Mouse (Mus musculus): Measurements from ENCODE around the gene Adamts6. TPM values are rescaled to one million over a fixed set of nuclear protein-coding genes. Genes with fewer than 3 reads are reported as not detected.

Gene Adamts6
- polyA plus RNA-seq, 1 experiment = 1.3 TPM

DNA sequence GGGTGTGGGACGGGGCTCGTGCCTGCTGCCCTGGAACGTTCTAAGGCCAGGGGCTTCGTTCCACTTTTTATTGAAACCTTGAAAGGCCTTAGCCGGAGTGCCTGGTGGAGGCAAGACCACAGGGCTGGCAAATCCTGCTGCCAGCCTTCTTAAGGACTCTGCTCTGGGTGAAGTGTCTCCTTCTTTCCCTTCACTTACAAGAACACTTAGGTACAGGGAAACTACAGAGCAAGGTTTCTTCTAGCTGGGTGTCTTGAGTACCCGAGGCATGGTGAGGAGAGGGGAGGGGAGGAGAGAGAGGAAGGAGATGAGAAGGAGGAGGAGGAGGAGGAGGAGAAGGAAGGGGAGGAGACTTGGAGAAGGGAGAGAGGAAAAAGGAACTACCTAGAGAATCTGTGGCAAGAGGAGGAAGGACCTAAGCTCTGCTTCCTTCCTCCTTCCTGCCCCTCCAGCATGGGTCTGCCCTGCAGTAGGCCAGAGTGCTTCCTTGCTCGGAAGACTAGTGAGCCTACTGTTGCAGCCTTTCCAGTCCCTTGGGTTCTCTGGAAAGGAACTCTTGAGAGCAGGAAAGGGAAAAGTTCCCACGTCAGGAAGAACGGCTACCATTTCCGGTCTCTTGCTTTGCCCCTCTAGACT, 254.6 kb downstream of the Adamts6 start:
- Histone ChIP-seq H3K27me3 (ENCODE audit: control insufficient read depth, insufficient read depth, insufficient read length) (no peaks in the 10 kb centered on the region), H3K36me3 (ENCODE audit: control insufficient read depth, insufficient read depth) (no peaks in the 10 kb centered on the region), H3K79me3 (ENCODE audit: low read depth) (no peaks in the 10 kb centered on the region), H3K79me2 (ENCODE audit: control insufficient read depth, insufficient read depth) (no peaks in the 10 kb centered on the region), H3ac (ENCODE audit: control insufficient read depth, insufficient read length, low read depth) (no peak overlapping the region), H3K4me3 (ENCODE audit: insufficient read depth, poor library complexity, severe bottlenecking) (no peak overlapping the region)
- TF ChIP-seq FOSL1 (IDR thresholded peaks at IDR 0.05; ENCODE audit: insufficient read depth, low read length, poor library complexity, severe bottlenecking) (no peak), CTCF (IDR thresholded peaks at IDR 0.05; ENCODE audit: control insufficient read depth, insufficient read depth, insufficient read length) (no peak), MAX (IDR thresholded peaks at IDR 0.05) (no peak), MYOG (IDR thresholded peaks at IDR 0.05; ENCODE audit: control insufficient read depth, extremely low read depth, insufficient read length) (no peak), USF1 (IDR thresholded peaks at IDR 0.05; ENCODE audit: low read depth) (no peak), MYOD1 (IDR thresholded peaks at IDR 0.05; ENCODE audit: control insufficient read depth, insufficient read length, low read depth) (no peak), CEBPB (IDR thresholded peaks at IDR 0.05; ENCODE audit: low read depth) (no peak)

DNA sequence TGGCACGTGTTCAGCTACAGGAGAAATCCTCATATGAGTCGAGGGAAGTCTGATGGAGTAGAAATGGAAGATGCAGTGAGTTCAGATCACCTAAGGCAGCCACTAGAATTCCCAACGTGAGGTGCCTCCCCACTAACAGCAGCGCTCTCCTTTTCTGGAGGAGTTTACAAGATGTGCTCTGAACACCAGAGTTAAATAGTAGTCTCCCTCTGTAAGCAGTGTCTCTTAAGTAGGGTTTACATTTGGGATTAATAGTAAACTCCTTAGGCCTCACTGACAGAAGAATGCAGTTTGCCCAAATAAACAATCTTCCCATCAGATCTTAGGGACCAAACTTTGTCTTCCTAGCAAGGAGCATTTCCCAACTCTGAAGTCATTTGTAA, 255.1 kb downstream of the Adamts6 start:
- Histone ChIP-seq H3K27me3 (ENCODE audit: control insufficient read depth, insufficient read depth, insufficient read length) (no peaks in the 10 kb centered on the region), H3K79me2 (ENCODE audit: control insufficient read depth, insufficient read depth) (no peaks in the 10 kb centered on the region), H3K36me3 (ENCODE audit: control insufficient read depth, insufficient read depth) (no peaks in the 10 kb centered on the region), H3ac (ENCODE audit: control insufficient read depth, insufficient read length, low read depth) (no peak overlapping the region), H3K79me3 (ENCODE audit: low read depth) (no peaks in the 10 kb centered on the region), H3K4me3 (ENCODE audit: insufficient read depth, poor library complexity, severe bottlenecking) (no peak overlapping the region)
- TF ChIP-seq USF1 (IDR thresholded peaks at IDR 0.05; ENCODE audit: low read depth) = no peak
- TF ChIP-seq MAX (IDR thresholded peaks at IDR 0.05) = no peak
- TF ChIP-seq FOSL1 (IDR thresholded peaks at IDR 0.05; ENCODE audit: insufficient read depth, low read length, poor library complexity, severe bottlenecking) = no peak
- no peak for TF ChIP-seq MYOG (IDR thresholded peaks at IDR 0.05; ENCODE audit: control insufficient read depth, extremely low read depth, insufficient read length)
- TF ChIP-seq CEBPB (IDR thresholded peaks at IDR 0.05; ENCODE audit: low read depth) = no peak
- no peak for TF ChIP-seq CTCF (IDR thresholded peaks at IDR 0.05; ENCODE audit: control insufficient read depth, insufficient read depth, insufficient read length)
- TF ChIP-seq MYOD1 (IDR thresholded peaks at IDR 0.05; ENCODE audit: control insufficient read depth, insufficient read length, low read depth) = no peak

Other genes starting within 250 kb of the Adamts6 start
- gene Nln, start 178.2 kb upstream of the Adamts6 start, polyA plus RNA-seq (2012; fragmentation: generic; extraction: Trizol) = 13.9 TPM
- 1.3 TPM for gene Sgtb, start 178.1 kb upstream of the Adamts6 start, polyA plus RNA-seq (2012; fragmentation: generic; extraction: Trizol)
- gene Trappc13, start 109.4 kb upstream of the Adamts6 start, polyA plus RNA-seq (2012; fragmentation: generic; extraction: Trizol) = 23.4 TPM
- gene Trim23, start 109.0 kb upstream of the Adamts6 start, polyA plus RNA-seq (2012; fragmentation: generic; extraction: Trizol) = 3.0 TPM
- 12.6 TPM for gene Cenpk, start 59.2 kb upstream of the Adamts6 start, polyA plus RNA-seq (2012; fragmentation: generic; extraction: Trizol)
- gene Ppwd1, start 59.0 kb upstream of the Adamts6 start, polyA plus RNA-seq (2012; fragmentation: generic; extraction: Trizol) = 6.0 TPM